Mouse (Mus musculus): Measurements from ENCODE around the gene Col23a1. TPM values are rescaled to one million over a fixed set of nuclear protein-coding genes. Genes with fewer than 3 reads are reported as not detected.
A peak's percentile ranks its signal among the peaks of the same experiment; 100 is the strongest.

Gene Col23a1
- total and polyA plus RNA-seq, 2 experiments from 2014 or later: 3.2 to 12.6 TPM

DNA sequence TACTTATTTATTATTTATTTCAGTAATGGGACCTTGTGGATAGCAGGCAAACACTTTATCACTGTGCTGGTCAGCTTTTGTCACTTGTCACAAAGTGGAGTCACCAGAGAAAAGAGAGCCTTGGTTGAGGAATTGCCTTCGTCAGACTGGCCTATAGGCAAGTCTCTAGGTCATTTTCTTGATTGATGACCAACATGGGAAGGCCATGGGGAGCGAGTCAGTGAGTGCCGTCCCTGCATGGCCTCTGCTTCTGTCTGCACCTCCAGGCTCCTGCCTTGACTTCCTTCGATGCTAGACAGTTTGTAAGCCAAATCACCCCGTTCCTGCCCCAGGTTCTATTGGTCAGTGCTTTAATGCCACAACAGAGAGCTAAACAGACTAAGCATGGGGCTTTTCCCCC is 12.7 kb downstream of the Col23a1 start:
- no peaks in the 10 kb centered on the region for H3K9me3 ChIP-seq (ENCODE audit: low read length)
- ATAC-seq (no peak), DNase-seq (no peak)
- no peak overlapping the region for H3K4me2 ChIP-seq (ENCODE audit: low read depth)
- no peak for TF ChIP-seq CTCF (IDR thresholded peaks at IDR 0.05; ENCODE audit: low read depth)
- no peaks in the 10 kb centered on the region for H3K27me3 ChIP-seq (ENCODE audit: insufficient read depth, low read length)
- no peaks in the 10 kb centered on the region for H3K36me3 ChIP-seq (ENCODE audit: insufficient read depth)
- no peak overlapping the region for H3K4me3 ChIP-seq (ENCODE audit: low read depth, low read length)
- 90% methylated on average over 5 of the region's 5 CpGs for WGBS
- no peak overlapping the region for H3K27ac ChIP-seq (ENCODE audit: low read depth, low read length)
- no peaks in the 10 kb centered on the region for H3K4me1 ChIP-seq (ENCODE audit: insufficient read depth)
- H3K9ac ChIP-seq: no peak overlapping the region

- no peaks in the 10 kb centered on the region for H3K27me3 ChIP-seq (ENCODE audit: insufficient read depth, low read length)
- no peaks in the 10 kb centered on the region for H3K36me3 ChIP-seq (ENCODE audit: insufficient read depth)
- ATAC-seq (no peak), DNase-seq (no peak)
- no peak overlapping the region for H3K27ac ChIP-seq (ENCODE audit: low read depth, low read length)
- no peaks in the 10 kb centered on the region for H3K4me1 ChIP-seq (ENCODE audit: insufficient read depth)
- no peak overlapping the region for H3K9ac ChIP-seq
- 77% methylated on average over 12 of the region's 12 CpGs for WGBS
- H3K4me3 ChIP-seq (ENCODE audit: low read depth, low read length): no peak overlapping the region
- TF ChIP-seq CTCF (IDR thresholded peaks at IDR 0.05; ENCODE audit: low read depth): no peak
- H3K4me2 ChIP-seq (ENCODE audit: low read depth): no peak overlapping the region
- no peaks in the 10 kb centered on the region for H3K9me3 ChIP-seq (ENCODE audit: low read length)
Measured at GRCm38 (mm10) chr11:51303981-51304553, 14.3 kb downstream of the Col23a1 start.

- no peak overlapping the region for H3K4me2 ChIP-seq (ENCODE audit: low read depth)
- no peak overlapping the region for H3K27ac ChIP-seq (ENCODE audit: low read depth, low read length)
- no peak for TF ChIP-seq CTCF (IDR thresholded peaks at IDR 0.05; ENCODE audit: low read depth)
- H3K4me1 ChIP-seq (ENCODE audit: insufficient read depth): no peaks in the 10 kb centered on the region
- no peak for ATAC-seq
- no peaks in the 10 kb centered on the region for H3K27me3 ChIP-seq (ENCODE audit: insufficient read depth, low read length)
- no peak overlapping the region for H3K9ac ChIP-seq
- WGBS: 45% methylated on average over 5 of the region's 5 CpGs
- H3K36me3 ChIP-seq (ENCODE audit: insufficient read depth): no peaks in the 10 kb centered on the region
- no peak overlapping the region for H3K4me3 ChIP-seq (ENCODE audit: low read depth, low read length)
- no peaks in the 10 kb centered on the region for H3K9me3 ChIP-seq (ENCODE audit: low read length)
- no peak for DNase-seq
Measured at GRCm38 (mm10) chr11:51308306-51308705, 18.6 kb downstream of the Col23a1 start.

GRCm38 (mm10) chr11:51311846-51312245 is 22.1 kb downstream of the Col23a1 start:
- H3K4me3 ChIP-seq (ENCODE audit: low read depth, low read length): no peak overlapping the region
- TF ChIP-seq CTCF (IDR thresholded peaks at IDR 0.05; ENCODE audit: low read depth): no peak
- no peak overlapping the region for H3K4me2 ChIP-seq (ENCODE audit: low read depth)
- no peaks in the 10 kb centered on the region for H3K9me3 ChIP-seq (ENCODE audit: low read length)
- no peak overlapping the region for H3K9ac ChIP-seq
- H3K36me3 ChIP-seq (ENCODE audit: insufficient read depth): no peaks in the 10 kb centered on the region
- H3K27ac ChIP-seq (ENCODE audit: low read depth, low read length): no peak overlapping the region
- H3K4me1 ChIP-seq (ENCODE audit: insufficient read depth): no peaks in the 10 kb centered on the region
- DNase-seq (no peak), ATAC-seq (no peak)
- no peaks in the 10 kb centered on the region for H3K27me3 ChIP-seq (ENCODE audit: insufficient read depth, low read length)
- WGBS: 80% methylated on average over 8 of the region's 8 CpGs

DNA sequence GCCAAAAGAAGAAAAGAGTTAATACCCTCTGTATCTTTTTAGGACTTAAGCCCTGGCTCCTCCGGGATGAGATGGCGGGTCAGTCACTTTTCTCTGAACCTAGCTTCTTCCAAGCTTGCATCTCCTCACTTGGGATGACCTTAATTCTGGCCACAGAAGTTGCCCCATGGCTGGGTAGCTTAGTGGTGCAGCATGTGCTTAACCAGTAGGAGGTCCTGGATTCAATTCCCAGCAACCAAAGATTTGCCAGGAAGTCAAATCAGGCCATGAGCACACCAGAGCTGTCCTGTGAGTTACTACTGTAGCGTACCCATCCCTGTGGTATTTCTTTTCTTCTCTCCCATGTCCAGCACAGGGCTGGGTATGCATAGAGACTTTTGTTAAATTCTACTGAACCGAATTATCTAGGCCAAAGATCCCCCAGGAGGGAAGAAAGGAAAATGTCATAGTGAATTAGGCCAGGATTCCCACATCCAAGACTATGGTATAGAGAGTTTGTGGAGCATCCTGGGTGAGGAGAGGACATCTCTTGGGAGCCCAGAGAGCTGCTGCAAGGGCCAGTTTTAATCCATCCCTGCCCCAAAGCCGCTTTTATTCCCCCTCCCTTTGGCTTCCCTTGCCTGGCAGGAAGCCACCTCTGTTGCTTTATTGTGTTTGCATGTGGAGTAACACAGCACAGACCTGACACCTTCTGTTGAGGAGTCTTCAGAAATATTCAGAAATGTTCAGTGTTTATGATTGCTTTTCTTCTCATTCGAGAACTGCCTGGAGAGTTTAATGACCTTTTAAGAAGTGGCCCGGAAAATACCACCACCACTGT is 26.5 kb downstream of the Col23a1 start:
- no peak for DNase-seq

DNA sequence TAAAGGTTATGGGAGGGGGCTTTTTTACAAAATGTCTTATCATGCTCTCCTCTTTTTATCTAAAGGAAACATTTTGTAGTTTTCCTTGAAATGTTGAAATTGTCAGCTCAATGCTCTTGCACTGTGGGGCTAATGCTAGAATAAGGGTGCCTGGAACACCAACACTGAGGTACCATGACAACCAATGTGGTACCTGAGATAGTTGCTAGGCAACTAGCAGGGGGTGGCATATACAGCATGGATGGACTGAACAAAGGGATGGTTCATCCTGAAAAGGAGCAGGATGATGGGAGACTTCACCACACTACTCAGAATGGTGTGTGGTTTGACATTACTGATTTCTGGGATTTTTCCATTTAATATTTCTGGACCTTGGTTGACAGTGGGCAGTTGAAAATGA is 30.9 kb downstream of the Col23a1 start:
- no peak for TF ChIP-seq CTCF (IDR thresholded peaks at IDR 0.05; ENCODE audit: low read depth)

More for the DNA sequence above, 26.5 kb downstream of the Col23a1 start:
- Histone ChIP-seq H3K9ac (no peak overlapping the region), H3K4me3 (ENCODE audit: low read depth, low read length) (no peak overlapping the region), H3K4me1 (ENCODE audit: insufficient read depth) (no peaks in the 10 kb centered on the region), H3K27ac (ENCODE audit: low read depth, low read length) (no peak overlapping the region), H3K9me3 (ENCODE audit: low read length) (no peaks in the 10 kb centered on the region), H3K36me3 (ENCODE audit: insufficient read depth) (no peaks in the 10 kb centered on the region), H3K27me3 (ENCODE audit: insufficient read depth, low read length) (no peaks in the 10 kb centered on the region), H3K4me2 (ENCODE audit: low read depth) (no peak overlapping the region)
- TF ChIP-seq CTCF (IDR thresholded peaks at IDR 0.05; ENCODE audit: low read depth): no peak
- 69% methylated on average over 7 of the region's 7 CpGs for WGBS
- no peak for ATAC-seq

GRCm38 (mm10) chr11:51326908-51327307 is 37.2 kb downstream of the Col23a1 start:
- no peak for DNase-seq
- Histone ChIP-seq H3K27me3 (ENCODE audit: insufficient read depth, low read length) (no peaks in the 10 kb centered on the region), H3K4me2 (ENCODE audit: low read depth) (no peak overlapping the region), H3K4me1 (ENCODE audit: insufficient read depth) (no peaks in the 10 kb centered on the region), H3K4me3 (ENCODE audit: low read depth, low read length) (no peak overlapping the region), H3K36me3 (ENCODE audit: insufficient read depth) (no peaks in the 10 kb centered on the region), H3K9ac (no peak overlapping the region), H3K9me3 (ENCODE audit: low read length) (no peaks in the 10 kb centered on the region), H3K27ac (ENCODE audit: low read depth, low read length) (no peak overlapping the region)
- no peak for ATAC-seq
- 67% methylated on average over 6 of the region's 6 CpGs for WGBS
- TF ChIP-seq CTCF (IDR thresholded peaks at IDR 0.05; ENCODE audit: low read depth): peak; percentile 55

More for the DNA sequence above, 30.9 kb downstream of the Col23a1 start:
- Histone ChIP-seq H3K4me1 (ENCODE audit: insufficient read depth) (no peaks in the 10 kb centered on the region), H3K4me3 (ENCODE audit: low read depth, low read length) (no peak overlapping the region), H3K36me3 (ENCODE audit: insufficient read depth) (no peaks in the 10 kb centered on the region), H3K27me3 (ENCODE audit: insufficient read depth, low read length) (no peaks in the 10 kb centered on the region), H3K4me2 (ENCODE audit: low read depth) (no peak overlapping the region), H3K9me3 (ENCODE audit: low read length) (no peaks in the 10 kb centered on the region), H3K9ac (no peak overlapping the region), H3K27ac (ENCODE audit: low read depth, low read length) (no peak overlapping the region)
- DNase-seq (no peak), ATAC-seq (peak; percentile 67; the same call in 1 of the 2 replicates)

Measured in forebrain, postnatal 0 days (tissue).